Comparison of ENCODE assay signal across 8 mouse cellular contexts in the genomic region with DNA sequence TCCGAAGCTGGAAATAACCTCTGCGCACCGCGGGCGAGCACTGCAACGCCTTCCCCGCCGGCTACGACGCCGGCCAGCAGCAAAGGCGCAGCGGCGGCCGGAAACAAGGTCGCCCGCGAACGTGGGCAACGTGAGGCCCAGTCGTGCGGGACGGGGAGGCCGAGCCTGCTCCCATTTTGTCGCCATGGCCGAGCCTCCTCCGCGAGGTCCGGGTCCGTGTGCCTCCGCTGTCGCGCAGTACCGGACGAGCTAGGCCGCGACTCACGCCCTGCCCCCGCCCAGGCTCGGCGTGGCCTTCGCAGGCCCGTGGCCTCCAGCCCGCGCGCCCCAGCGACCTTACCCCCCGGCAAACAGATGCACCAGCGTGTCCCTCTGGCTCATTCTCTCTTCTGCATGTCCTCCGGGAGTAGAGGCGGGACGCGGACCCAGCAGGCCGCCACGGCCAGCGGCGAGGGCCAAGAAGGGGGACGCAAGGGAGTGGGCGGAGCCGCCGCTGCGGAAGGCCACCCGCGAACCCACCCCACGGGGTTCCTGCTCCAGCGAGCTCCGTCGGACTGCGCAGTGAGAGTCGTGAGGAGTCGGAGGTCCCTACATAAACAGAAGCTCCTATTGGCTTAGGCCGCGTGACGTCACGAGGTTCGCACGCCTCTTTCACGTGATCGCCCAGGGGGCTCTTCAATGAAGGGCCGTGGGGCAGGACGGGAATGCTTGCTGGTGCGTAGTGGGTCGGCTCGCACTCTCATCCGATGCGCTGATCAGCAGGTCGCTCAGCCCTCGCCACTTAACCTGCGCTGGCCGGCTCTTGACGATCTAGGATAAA. TPM values are rescaled to one million over a fixed set of nuclear protein-coding genes. Genes with fewer than 3 reads are reported as not detected.
DNase-seq lines count a peak whose midpoint lies in the region; ATAC-seq and TF ChIP-seq lines count a peak whose summit lies in the region.

A gene (minus strand): TSS at position 587 of the 820 bp plus-strand sequence.

- H3K27me3 ChIP-seq in G1E (ENCODE audit: insufficient read depth, low read length), result peaks cover 2% of the 10 kb centered on the region; the same call in 1 of the 2 replicates
- H3K27me3 ChIP-seq in forebrain, embryonic 16.5 days (replicated peaks; ENCODE audit: control insufficient read depth, insufficient read depth, low read length), result no peaks in the 10 kb centered on the region
- no peaks in the 10 kb centered on the region for H3K27me3 ChIP-seq in lung, embryonic 14.5 days (ENCODE audit: insufficient read depth, low read length)
- H3K27me3 ChIP-seq in thymus, adult 2 months (ENCODE audit: control insufficient read depth, insufficient read depth, low read length), result no peaks in the 10 kb centered on the region

- no peaks in the 10 kb centered on the region for H3K9me3 ChIP-seq in G1E (replicated peaks)
- H3K9me3 ChIP-seq in forebrain, embryonic 16.5 days (ENCODE audit: control insufficient read depth, low read length), result no peaks in the 10 kb centered on the region
- no peaks in the 10 kb centered on the region for H3K9me3 ChIP-seq in lung, embryonic 14.5 days (ENCODE audit: low read depth, low read length)

- DNase-seq in G1E (ENCODE audit: low spot score), result peak; percentile 98
- peak; percentile 94 to 96 for DNase-seq in cerebellum, adult 18-20 months
- DNase-seq in heart, postnatal 36 days, result peak; percentile 96 to 97
- peak; percentile 96 to 97 for DNase-seq in layer of hippocampus, adult 2 months (ENCODE audit: low spot score in 2 of 2)
- DNase-seq in lung, embryonic 14.5 days, result peak; percentile 99
- peak; percentile 97 for DNase-seq in thymus, adult 2 months

- TF ChIP-seq CTCF in G1E (IDR thresholded peaks at IDR 0.05; ENCODE audit: low read depth, low read length), result no peak
- no peak; the same call in 1 of the 2 replicates for TF ChIP-seq CTCF in layer of hippocampus, adult 2 months (conservative IDR thresholded peaks at IDR 0.05)
- no peak for TF ChIP-seq CTCF in lung, embryonic 14.5 days (IDR thresholded peaks at IDR 0.05; ENCODE audit: low read depth)
- no peak for TF ChIP-seq CTCF in olfactory bulb, adult 2 months (IDR thresholded peaks at IDR 0.05; ENCODE audit: insufficient read depth, low read depth, low read length)
- TF ChIP-seq CTCF in thymus, adult 2 months (IDR thresholded peaks at IDR 0.05; ENCODE audit: borderline replicate concordance, control insufficient read depth, extremely low read depth, insufficient read depth, low read length, poor library complexity), result 0 out of 2 replicates have a peak, but pooled peaks have one; percentile 18

- under 1% methylated on average over 87 of the region's 91 CpGs for WGBS in forebrain, embryonic 16.5 days
- under 1% methylated on average over 90 of the region's 91 CpGs for WGBS in lung, embryonic 14.5 days
- WGBS in olfactory bulb, adult 2 months, result under 1% methylated on average over 91 of the region's 91 CpGs
- under 1% methylated on average over 91 of the region's 91 CpGs for WGBS in thymus, adult 2 months

- peaks cover 47% of the 10 kb centered on the region for H3K4me1 ChIP-seq in G1E (ENCODE audit: insufficient read depth, low read depth, low read length)
- peaks cover 16% of the 10 kb centered on the region for H3K4me1 ChIP-seq in forebrain, embryonic 16.5 days (replicated peaks; ENCODE audit: control insufficient read depth, insufficient read depth, low read length)
- 0 out of 2 replicates have a peak, but pooled peaks cover 6% of the 10 kb centered on the region for H3K4me1 ChIP-seq in lung, embryonic 14.5 days (ENCODE audit: insufficient read depth)
- H3K4me1 ChIP-seq in olfactory bulb, adult 2 months (ENCODE audit: control insufficient read depth, insufficient read depth, low read length), result peaks cover 4% of the 10 kb centered on the region; the same call in 1 of the 2 replicates
- peaks cover 4% of the 10 kb centered on the region for H3K4me1 ChIP-seq in thymus, adult 2 months (replicated peaks; ENCODE audit: control insufficient read depth, insufficient read depth, low read length)

- peak; percentile 98 for ATAC-seq in G1E (ENCODE audit: extremely low read depth, insufficient number of reproducible peaks, low FRiP score, poor library complexity, severe bottlenecking)
- ATAC-seq in forebrain, embryonic 16.5 days, result peak; percentile 99
- ATAC-seq in lung, embryonic 14.5 days (ENCODE audit: insufficient read depth), result peak; percentile 99

- peak within 1 kb of the TSS; percentile 91 for H3K9ac ChIP-seq in forebrain, embryonic 16.5 days (replicated peaks; ENCODE audit: low read depth, low read length)
- peak within 1 kb of the TSS; percentile 90 for H3K9ac ChIP-seq in lung, embryonic 14.5 days

- intact Hi-C loops in heart, postnatal 36 days (cut with DNase I), result loop anchor here (10.0 kb wide), 1 partner anchor 916 kb away; a partner anchor contains a TSS

- H3K4me3 ChIP-seq in G1E (ENCODE audit: low read depth, low read length), result peak within 1 kb of the TSS; percentile 99
- peak within 1 kb of the TSS; percentile 95 for H3K4me3 ChIP-seq in forebrain, embryonic 16.5 days (replicated peaks; ENCODE audit: low read length)
- peak within 1 kb of the TSS; percentile 97 for H3K4me3 ChIP-seq in layer of hippocampus, adult 2 months
- H3K4me3 ChIP-seq in lung, embryonic 14.5 days (ENCODE audit: low read depth, low read length), result peak within 1 kb of the TSS; percentile 89
- peak within 1 kb of the TSS; percentile 89 for H3K4me3 ChIP-seq in olfactory bulb, adult 2 months (ENCODE audit: insufficient read depth, low read depth, low read length)
- H3K4me3 ChIP-seq in thymus, adult 2 months (ENCODE audit: control insufficient read depth, insufficient read depth, low read length), result peak within 1 kb of the TSS; percentile 62

- peak within 1 kb of the TSS; percentile 64 for H3K27ac ChIP-seq in forebrain, embryonic 16.5 days (ENCODE audit: low read length)
- H3K27ac ChIP-seq in layer of hippocampus, adult 2 months, result peak within 1 kb of the TSS; percentile 93
- peak within 1 kb of the TSS; percentile 91 for H3K27ac ChIP-seq in lung, embryonic 14.5 days (ENCODE audit: low read depth)
- peak within 1 kb of the TSS; percentile 74 for H3K27ac ChIP-seq in olfactory bulb, adult 2 months (ENCODE audit: insufficient read depth, low read depth, low read length)
- no peak within 1 kb of the TSS for H3K27ac ChIP-seq in thymus, adult 2 months (ENCODE audit: control insufficient read depth, insufficient read depth, low read length)

- peak; percentile 52 for TF ChIP-seq POLR2A in olfactory bulb, adult 2 months (IDR thresholded peaks at IDR 0.05; ENCODE audit: insufficient read depth, low read depth, low read length)
- no peak for TF ChIP-seq POLR2A in thymus, adult 2 months (IDR thresholded peaks at IDR 0.05; ENCODE audit: control insufficient read depth, extremely low read depth, insufficient read depth, low read length, poor library complexity)

- H3K36me3 ChIP-seq in G1E (replicated peaks), result peaks cover 16% of the 10 kb centered on the region
- H3K36me3 ChIP-seq in forebrain, embryonic 16.5 days (ENCODE audit: control insufficient read depth, insufficient read depth), result no peaks in the 10 kb centered on the region
- no peaks in the 10 kb centered on the region for H3K36me3 ChIP-seq in lung, embryonic 14.5 days (ENCODE audit: insufficient read depth)
- no peaks in the 10 kb centered on the region for H3K36me3 ChIP-seq in thymus, adult 2 months (ENCODE audit: control insufficient read depth, insufficient read depth, low read length)

- H3K4me2 ChIP-seq in forebrain, embryonic 16.5 days (ENCODE audit: low read length), result peak within 1 kb of the TSS; percentile 66
- peak within 1 kb of the TSS; percentile 56 for H3K4me2 ChIP-seq in lung, embryonic 14.5 days

RNA-seq across cellular contexts. Expression of the gene that starts here (rescaled TPM):
- total RNA-seq in G1E (2014; fragmentation: Nextera tagmentation), result 417 and 425 TPM in 2 replicates
- 116 and 143 TPM in 2 replicates for total RNA-seq in G1E (2017)
- polyA plus RNA-seq in G1E (2012), result 6.3 and 6.9 TPM in 2 replicates
- polyA plus RNA-seq in forebrain, embryonic 16.5 days (2015; fragmentation: Nextera tagmentation; extraction: Ambion mirVana), result 77.5 and 82.5 TPM in 2 replicates
- 10 to 100 TPM; 37.3 to 43.3 TPM for total RNA-seq in heart, postnatal 36 days (2021)
- total RNA-seq in layer of hippocampus, adult 2 months (2021), result 10 to 100 TPM; 77.0 to 81.2 TPM
- 97.0 and 102 TPM in 2 replicates for polyA plus RNA-seq in lung, embryonic 14.5 days (2014; fragmentation: Nextera tagmentation; extraction: Ambion mirVana)
- polyA plus RNA-seq in olfactory bulb, adult 2 months (2012; ENCODE audit: insufficient read depth, insufficient read length, low replicate concordance, missing spikeins), result not detected in 2 replicates
- polyA plus RNA-seq in thymus, adult 2 months (2012; rRNA removed), result 15.1 and 16.1 TPM in 2 replicates
